Mouse (Mus musculus) E14TG2a.4 (cell line): ENCODE results near the gene Pde7b.

Experiments
- H3K27me3 ChIP-seq: 2 replicates; pipeline ENCODE4 v1.6.1; 2014; ENCODE audit warnings: low read length, control low read depth; ENCODE audit not compliant: insufficient read depth
- H3K36me3 ChIP-seq: 2 replicates; pipeline ENCODE4 v1.6.1; 2014; ENCODE audit warnings: low read length, control low read depth; ENCODE audit not compliant: insufficient read depth
- H3K4me1 ChIP-seq: replicated peaks from 2 replicates; pipeline ENCODE4 v1.6.1; 2014; ENCODE audit warnings: low read depth, low read length, control low read depth
- H3K4me3 ChIP-seq: replicated peaks from 2 replicates; pipeline ENCODE4 v1.5.1; 2014; ENCODE audit warnings: mild to moderate bottlenecking, low read length
- H3K9me3 ChIP-seq: 2 replicates; pipeline ENCODE4 v1.6.1; 2014; ENCODE audit warnings: low read length, control low read depth
- CTCF ChIP-seq: conservative IDR thresholded peaks from 2 replicates; pipeline ENCODE4 v1.5.1; 2014; ENCODE audit warnings: low read length
- NANOG ChIP-seq: IDR thresholded peaks from 2 replicates; pipeline ENCODE4 v1.6.1; 2014; ENCODE audit warnings: borderline replicate concordance, low read length, mixed read lengths
- POU5F1 ChIP-seq: IDR thresholded peaks from 2 replicates; pipeline ENCODE4 v1.6.1; 2014; ENCODE audit warnings: low read length, borderline replicate concordance

Pde7b gene

GRCm38 (mm10) chr10:20348894-20349293 lies 376.0 kb downstream of the Pde7b start:
- Histone ChIP-seq H3K27me3 (no peaks in the 10 kb centered on the region), H3K9me3 (no peaks in the 10 kb centered on the region), H3K36me3 (peaks cover 59% of the 10 kb centered on the region), H3K4me1 (peaks cover 34% of the 10 kb centered on the region), H3K4me3 (peak overlapping the region; percentile 88; the same call in 1 of the 2 replicates)
- TF ChIP-seq NANOG: no peak
- TF ChIP-seq POU5F1: no peak
- TF ChIP-seq CTCF: no peak
